Mouse (Mus musculus): ENCODE data around the gene 2700081O15Rik. TPM values are rescaled to one million over a fixed set of nuclear protein-coding genes. Genes with fewer than 3 reads are reported as not detected.

2700081O15Rik gene
- polyA plus RNA-seq (2017; shearing (Covaris generic)): 1 to 10 TPM in 1 of 2 experiments, under 1 TPM in 1; 0.20 to 2.9 TPM

GRCm38 (mm10) chr19:7416834-7417735 lies at the start of gene 2700081O15Rik:
TSS of gene 2700081O15Rik (plus strand) at chr19:7417625.

GRCm38 (mm10) chr19:7382903-7383865 lies 34.2 kb upstream of the 2700081O15Rik start, which contains the start of gene Spindoc:
TSS of gene Spindoc (minus strand) at chr19:7382994.

Other genes starting within 250 kb of the 2700081O15Rik start
- gene Otub1, start 211.3 kb upstream of the 2700081O15Rik start, polyA plus RNA-seq (2017; shearing (Covaris generic)): 10 to 100 TPM; 53.9 to 54.8 TPM
- 100 to 1,000 TPM; 406 to 412 TPM for gene Cox8a, start 200.0 kb upstream of the 2700081O15Rik start, polyA plus RNA-seq (2017; shearing (Covaris generic))
- 10 to 100 TPM; 45.3 to 48.1 TPM for gene Naa40, start 176.4 kb upstream of the 2700081O15Rik start, polyA plus RNA-seq (2017; shearing (Covaris generic))
- 1 to 10 TPM; 1.7 to 2.4 TPM for gene Rcor2, start 150.3 kb upstream of the 2700081O15Rik start, polyA plus RNA-seq (2017; shearing (Covaris generic))
- 100 to 1,000 TPM; 175 to 203 TPM for gene Mark2, start 75.8 kb upstream of the 2700081O15Rik start, polyA plus RNA-seq (2017; shearing (Covaris generic))
- 10 to 100 TPM; 24.7 to 29.7 TPM for gene Spindoc, start 34.6 kb upstream of the 2700081O15Rik start, polyA plus RNA-seq (2017; shearing (Covaris generic))
- 100 to 1,000 TPM in 1 of 2 experiments, 10 to 100 TPM in 1; 99.7 to 106 TPM for gene Rtn3, start 65.7 kb downstream of the 2700081O15Rik start, polyA plus RNA-seq (2017; shearing (Covaris generic))
- gene Atl3, start 76.4 kb downstream of the 2700081O15Rik start, polyA plus RNA-seq (2017; shearing (Covaris generic)): 10 to 100 TPM; 13.7 to 16.3 TPM
- 100 to 1,000 TPM in 1 of 2 experiments, 10 to 100 TPM in 1; 85.8 to 103 TPM for gene Pla2g16, start 139.8 kb downstream of the 2700081O15Rik start, polyA plus RNA-seq (2017; shearing (Covaris generic))
- gene Lgals12, start 189.6 kb downstream of the 2700081O15Rik start, polyA plus RNA-seq (2017; shearing (Covaris generic)): under 1 TPM in 1 of 2 experiments, not detected in 1; 0.20 TPM
- gene Hrasls5, start 194.9 kb downstream of the 2700081O15Rik start, polyA plus RNA-seq (2017; shearing (Covaris generic)): under 1 TPM in 1 of 2 experiments, not detected in 1; 0.62 TPM

Data from inflammation-experienced regulatory T-cells (primary cell).